Mouse (Mus musculus): ENCODE measurements around the gene Tap1. TPM values are rescaled to one million over a fixed set of nuclear protein-coding genes. Genes with fewer than 3 reads are reported as not detected.

Tap1 gene
- polyA plus RNA-seq, 1 experiment: 55.9 TPM

GRCm38 (mm10) chr17:34207866-34208265 is 20.5 kb downstream of the Tap1 start:
- TF ChIP-seq CTCF (IDR thresholded peaks at IDR 0.05; ENCODE audit: control insufficient read depth, insufficient read depth, low read length): no peak
- no peak for TF ChIP-seq POLR2A (IDR thresholded peaks at IDR 0.05; ENCODE audit: borderline replicate concordance, control insufficient read depth, low read depth, low read length)
- Histone ChIP-seq H3K4me1 (ENCODE audit: control insufficient read depth, insufficient read depth, low read length) (peaks cover 12% of the 10 kb centered on the region; the same call in 1 of the 2 replicates), H3K27ac (ENCODE audit: control insufficient read depth, insufficient read depth, low read depth, low read length, poor library complexity) (no peak overlapping the region), H3K4me3 (replicated peaks; ENCODE audit: control insufficient read depth, low read depth, low read length) (no peak overlapping the region)
- 93% methylated on average over 9 of the region's 9 CpGs for WGBS

GRCm38 (mm10) chr17:34208421-34208820 is 21.1 kb downstream of the Tap1 start:
- whole genome bisulfite sequencing: 56% methylated on average over 10 of the region's 10 CpGs
- no peak overlapping the region for H3K4me3 ChIP-seq (replicated peaks; ENCODE audit: control insufficient read depth, low read depth, low read length)
- H3K4me1 ChIP-seq (ENCODE audit: control insufficient read depth, insufficient read depth, low read length): peaks cover 12% of the 10 kb centered on the region; the same call in 1 of the 2 replicates
- TF ChIP-seq POLR2A (IDR thresholded peaks at IDR 0.05; ENCODE audit: borderline replicate concordance, control insufficient read depth, low read depth, low read length) (no peak), CTCF (IDR thresholded peaks at IDR 0.05; ENCODE audit: control insufficient read depth, insufficient read depth, low read length) (no peak)
- H3K27ac ChIP-seq (ENCODE audit: control insufficient read depth, insufficient read depth, low read depth, low read length, poor library complexity): no peak overlapping the region

GRCm38 (mm10) chr17:34209680-34210079 is 22.3 kb downstream of the Tap1 start:
- 64% methylated on average over 3 of the region's 3 CpGs for WGBS
- peaks cover 10% of the 10 kb centered on the region; the same call in 1 of the 2 replicates for H3K4me1 ChIP-seq (ENCODE audit: control insufficient read depth, insufficient read depth, low read length)
- no peak overlapping the region for H3K27ac ChIP-seq (ENCODE audit: control insufficient read depth, insufficient read depth, low read depth, low read length, poor library complexity)
- TF ChIP-seq CTCF (IDR thresholded peaks at IDR 0.05; ENCODE audit: control insufficient read depth, insufficient read depth, low read length) (peak; percentile 64), POLR2A (IDR thresholded peaks at IDR 0.05; ENCODE audit: borderline replicate concordance, control insufficient read depth, low read depth, low read length) (no peak)
- no peak overlapping the region for H3K4me3 ChIP-seq (replicated peaks; ENCODE audit: control insufficient read depth, low read depth, low read length)

GRCm38 (mm10) chr17:34210599-34210998 is 23.2 kb downstream of the Tap1 start:
- H3K27ac ChIP-seq (ENCODE audit: control insufficient read depth, insufficient read depth, low read depth, low read length, poor library complexity): peak overlapping the region; percentile 50

GRCm38 (mm10) chr17:34211746-34212365 is 24.5 kb downstream of the Tap1 start:
- H3K4me3 ChIP-seq (replicated peaks; ENCODE audit: control insufficient read depth, low read depth, low read length): no peak overlapping the region

More at GRCm38 (mm10) chr17:34210599-34210998, 23.2 kb downstream of the Tap1 start:
- Histone ChIP-seq H3K4me1 (ENCODE audit: control insufficient read depth, insufficient read depth, low read length) (peaks cover 10% of the 10 kb centered on the region; the same call in 1 of the 2 replicates), H3K4me3 (replicated peaks; ENCODE audit: control insufficient read depth, low read depth, low read length) (no peak overlapping the region)
- TF ChIP-seq CTCF (IDR thresholded peaks at IDR 0.05; ENCODE audit: control insufficient read depth, insufficient read depth, low read length) (no peak), POLR2A (IDR thresholded peaks at IDR 0.05; ENCODE audit: borderline replicate concordance, control insufficient read depth, low read depth, low read length) (no peak)
- WGBS: 5% methylated on average over 3 of the region's 3 CpGs

GRCm38 (mm10) chr17:34213936-34214335 is 26.6 kb downstream of the Tap1 start:
- Histone ChIP-seq H3K4me1 (ENCODE audit: control insufficient read depth, insufficient read depth, low read length) (peaks cover 6% of the 10 kb centered on the region; the same call in 1 of the 2 replicates), H3K4me3 (replicated peaks; ENCODE audit: control insufficient read depth, low read depth, low read length) (no peak overlapping the region), H3K27ac (ENCODE audit: control insufficient read depth, insufficient read depth, low read depth, low read length, poor library complexity) (no peak overlapping the region)
- WGBS: 91% methylated on average over 21 of the region's 21 CpGs
- TF ChIP-seq POLR2A (IDR thresholded peaks at IDR 0.05; ENCODE audit: borderline replicate concordance, control insufficient read depth, low read depth, low read length) (no peak), CTCF (IDR thresholded peaks at IDR 0.05; ENCODE audit: control insufficient read depth, insufficient read depth, low read length) (no peak)

More at GRCm38 (mm10) chr17:34211746-34212365, 24.5 kb downstream of the Tap1 start:
- 34% methylated on average over 23 of the region's 23 CpGs for WGBS
- TF ChIP-seq CTCF (IDR thresholded peaks at IDR 0.05; ENCODE audit: control insufficient read depth, insufficient read depth, low read length) (no peak), POLR2A (IDR thresholded peaks at IDR 0.05; ENCODE audit: borderline replicate concordance, control insufficient read depth, low read depth, low read length) (no peak)
- peaks cover 10% of the 10 kb centered on the region; the same call in 1 of the 2 replicates for H3K4me1 ChIP-seq (ENCODE audit: control insufficient read depth, insufficient read depth, low read length)
- H3K27ac ChIP-seq (ENCODE audit: control insufficient read depth, insufficient read depth, low read depth, low read length, poor library complexity): no peak overlapping the region; the same call in 1 of the 2 replicates

GRCm38 (mm10) chr17:34215176-34215575 is 27.8 kb downstream of the Tap1 start:
- no peak for TF ChIP-seq CTCF (IDR thresholded peaks at IDR 0.05; ENCODE audit: control insufficient read depth, insufficient read depth, low read length)
- no peak for TF ChIP-seq POLR2A (IDR thresholded peaks at IDR 0.05; ENCODE audit: borderline replicate concordance, control insufficient read depth, low read depth, low read length)
- peaks cover 6% of the 10 kb centered on the region; the same call in 1 of the 2 replicates for H3K4me1 ChIP-seq (ENCODE audit: control insufficient read depth, insufficient read depth, low read length)
- 92% methylated on average over 12 of the region's 12 CpGs for WGBS
- H3K4me3 ChIP-seq (replicated peaks; ENCODE audit: control insufficient read depth, low read depth, low read length): no peak overlapping the region
- no peak overlapping the region for H3K27ac ChIP-seq (ENCODE audit: control insufficient read depth, insufficient read depth, low read depth, low read length, poor library complexity)

GRCm38 (mm10) chr17:34217216-34217928 is 30.0 kb downstream of the Tap1 start:
- Histone ChIP-seq H3K27ac (ENCODE audit: control insufficient read depth, insufficient read depth, low read depth, low read length, poor library complexity) (no peak overlapping the region), H3K4me1 (ENCODE audit: control insufficient read depth, insufficient read depth, low read length) (no peaks in the 10 kb centered on the region), H3K4me3 (replicated peaks; ENCODE audit: control insufficient read depth, low read depth, low read length) (no peak overlapping the region)
- 78% methylated on average over 8 of the region's 8 CpGs for WGBS
- TF ChIP-seq CTCF (IDR thresholded peaks at IDR 0.05; ENCODE audit: control insufficient read depth, insufficient read depth, low read length): no peak
- TF ChIP-seq POLR2A (IDR thresholded peaks at IDR 0.05; ENCODE audit: borderline replicate concordance, control insufficient read depth, low read depth, low read length): no peak
